Mouse (Mus musculus) lung, postnatal 0 days (tissue): ENCODE data around the gene Cryaa.

Experiments used
- CTCF ChIP-seq: IDR thresholded peaks from 2 replicates; pipeline ENCODE4 v1.5.1; 2016; ENCODE audit warnings: antibody characterized with exemption, mild to moderate bottlenecking
- EP300 ChIP-seq: IDR thresholded peaks from 2 replicates; pipeline ENCODE4 v1.6.1; 2016; ENCODE audit warnings: antibody characterized with exemption, mild to moderate bottlenecking, control low read depth

- no peak for TF ChIP-seq CTCF
- TF ChIP-seq EP300 = no peak
Observed at GRCm38 (mm10) chr17:31672279-31672678, 5.3 kb upstream of the Cryaa start.
